Mouse (Mus musculus) natural killer cell, adult 2 months (primary cell): Measurements from ENCODE around the gene Hspb6.
A peak's percentile ranks its signal among the peaks of the same experiment; 100 is the strongest.

Experiments used
- DNase-seq, 2 experiments: peaks; one replicate each; pipeline ENCODE4 v3.0.0; 2022; ENCODE audit warnings: low spot score in 2 of 2

Hspb6 gene

DNA sequence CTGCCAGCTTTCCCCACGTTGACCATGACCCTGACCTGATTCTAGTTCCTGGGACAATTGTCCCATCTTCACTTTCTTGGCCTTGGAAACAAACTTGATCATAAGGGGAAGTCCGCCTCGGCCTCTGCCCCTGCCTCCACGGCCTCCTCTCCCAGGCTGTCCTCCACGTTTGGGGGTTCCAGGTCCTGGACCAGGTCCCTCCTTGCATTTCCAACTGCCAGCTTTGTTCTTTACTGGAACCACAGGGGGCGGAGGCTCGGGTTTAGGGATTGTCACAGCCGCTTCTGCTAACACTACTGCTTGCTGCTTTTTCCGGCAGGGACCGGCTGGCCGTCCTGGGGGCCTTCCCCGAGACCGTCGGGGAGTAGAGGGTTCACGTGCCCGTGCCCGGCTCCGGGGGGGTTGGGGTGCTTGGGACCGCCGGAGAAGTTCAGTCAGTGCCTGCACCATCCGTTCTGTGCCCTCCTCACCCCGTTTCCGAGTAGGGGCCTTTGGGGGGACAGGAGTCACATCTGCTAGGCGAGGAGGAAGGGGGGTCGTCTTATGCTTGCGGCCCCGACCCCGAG lies 34.6 kb downstream of the Hspb6 start:
- DNase-seq: no peak

DNA sequence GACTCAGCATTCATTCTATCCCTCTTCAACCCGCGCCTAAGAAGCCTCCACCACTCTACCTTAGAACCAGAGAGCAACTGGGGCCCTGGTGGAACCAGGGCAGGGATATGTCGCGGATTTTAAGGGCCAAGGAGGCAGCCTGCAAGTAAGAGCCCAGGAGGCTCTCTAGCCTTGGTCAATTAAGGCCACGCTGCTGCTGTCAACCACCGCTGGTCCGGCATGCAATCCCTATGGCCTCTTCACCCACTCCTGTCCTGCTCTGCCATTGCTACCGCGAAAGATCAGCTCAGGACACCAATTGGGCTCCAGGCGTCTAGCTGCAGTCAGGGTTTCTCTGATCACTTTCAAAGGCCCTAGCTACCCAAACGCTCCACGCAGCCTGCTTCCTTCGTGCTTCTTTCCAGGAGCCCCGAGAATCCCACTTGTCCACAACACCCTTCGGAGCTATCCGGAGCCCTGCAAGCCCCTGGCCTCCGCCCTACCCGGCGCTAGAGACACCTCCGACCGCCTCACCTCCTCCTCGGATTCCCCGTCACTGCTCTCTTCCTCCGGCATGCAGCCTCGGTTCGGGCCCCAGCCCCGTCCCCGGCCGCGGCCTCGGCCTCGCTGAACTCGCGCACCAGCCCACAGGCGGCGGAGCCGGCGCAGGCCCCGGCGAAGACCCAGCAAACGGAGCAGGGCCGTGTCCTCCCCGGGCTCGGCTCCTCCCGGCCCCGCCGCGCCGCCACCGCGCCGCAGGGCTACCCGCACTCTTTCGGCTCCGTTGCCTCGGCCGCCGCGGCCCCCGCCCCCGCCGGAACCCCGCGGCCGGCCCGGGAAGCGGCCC lies 36.1 kb downstream of the Hspb6 start:
- peak; percentile 35 to 48 for DNase-seq

DNA sequence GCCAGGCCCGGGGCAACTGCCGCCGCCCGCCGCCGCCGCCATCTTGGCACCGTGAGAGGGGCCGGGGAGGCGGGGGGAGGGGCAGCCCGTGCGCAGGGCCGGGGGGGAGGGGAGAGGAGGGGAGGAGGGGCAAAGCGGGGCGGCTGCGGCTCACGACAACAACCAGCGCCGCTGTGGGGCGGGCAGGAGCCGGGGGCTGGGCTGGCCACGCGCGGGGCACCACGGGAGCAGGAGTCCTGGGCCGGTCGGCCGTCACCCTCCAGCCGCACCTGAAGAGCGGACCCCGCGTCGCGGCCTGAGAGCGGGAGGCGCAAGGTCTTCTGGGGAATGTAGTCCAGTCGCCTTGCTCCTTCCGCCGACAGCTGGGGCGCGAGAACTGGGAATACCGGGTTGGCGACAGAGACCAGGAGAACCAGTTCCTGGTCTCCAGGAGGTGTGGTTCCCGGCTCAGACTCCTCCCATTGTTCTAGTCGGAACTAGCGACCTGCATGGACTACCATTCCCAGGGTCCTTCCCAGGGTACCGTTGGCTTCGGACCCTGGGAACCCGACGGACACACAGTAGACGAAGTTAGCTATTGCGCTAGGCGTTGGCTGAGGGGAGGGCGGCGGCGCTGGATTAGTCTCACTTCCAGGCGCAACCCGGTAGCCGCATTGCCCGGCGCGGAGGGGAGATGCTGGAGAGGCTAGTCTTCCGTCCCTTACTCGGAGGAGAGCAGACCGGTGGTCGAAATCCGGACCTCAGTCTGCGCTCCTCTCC lies 36.9 kb downstream of the Hspb6 start, which contains the start of gene Kmt2b:
TSS of gene Kmt2b (minus strand) at position 51 of the 759 bp plus-strand sequence.
- peak; percentile 85 to 89 for DNase-seq

GRCm38 (mm10) chr7:30589435-30590301 lies 37.7 kb downstream of the Hspb6 start:
- DNase-seq: peak; percentile 64 to 78

GRCm38 (mm10) chr7:30590927-30591604 lies 39.1 kb downstream of the Hspb6 start:
- no peak for DNase-seq

DNA sequence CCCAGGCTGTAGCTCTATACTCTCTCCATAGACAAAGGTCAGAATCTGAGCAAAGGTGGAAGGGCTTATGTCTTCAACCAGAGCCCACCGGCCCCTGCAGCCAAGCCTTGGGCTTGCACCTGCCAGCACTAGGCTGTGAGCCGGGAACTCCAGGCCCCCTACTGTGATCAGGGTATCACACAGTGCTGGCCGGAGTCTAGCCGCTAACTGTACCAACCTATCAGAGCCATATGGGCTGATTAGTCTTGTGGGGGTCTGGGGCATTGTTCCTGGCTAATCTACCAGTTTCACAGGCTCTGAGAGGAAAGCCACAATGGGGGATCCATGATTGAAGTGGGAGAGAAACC lies 39.6 kb downstream of the Hspb6 start:
- no peak for DNase-seq

GRCm38 (mm10) chr7:30592772-30593423 lies 40.9 kb downstream of the Hspb6 start:
- DNase-seq: peak in 1 of 2 experiments; percentile 16

GRCm38 (mm10) chr7:30593579-30594509 lies 41.9 kb downstream of the Hspb6 start:
- DNase-seq: peak in 1 of 2 experiments; percentile 15

- DNase-seq: peak in 1 of 2 experiments; percentile 14
Observed at GRCm38 (mm10) chr7:30594510-30595024, 42.6 kb downstream of the Hspb6 start.

GRCm38 (mm10) chr7:30596093-30596492 lies 44.1 kb downstream of the Hspb6 start:
- no peak for DNase-seq

DNA sequence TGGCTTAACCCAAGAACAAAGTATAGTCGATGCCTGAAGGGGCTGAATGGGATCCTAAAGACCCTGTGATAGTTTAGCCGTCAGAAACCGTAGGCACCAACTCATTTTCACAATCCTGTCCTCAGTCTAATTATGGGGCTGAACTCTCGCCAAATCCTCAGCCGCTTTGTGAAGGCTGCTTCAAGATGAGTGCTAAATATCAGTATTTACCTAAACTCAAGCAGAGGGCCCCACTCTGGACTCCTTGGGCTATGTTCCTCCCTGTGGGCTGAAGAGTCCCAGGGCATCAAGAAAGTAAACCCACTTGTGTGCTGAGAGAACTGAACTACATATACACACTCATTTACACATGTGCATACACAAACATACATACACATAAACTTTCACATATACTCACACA lies 44.8 kb downstream of the Hspb6 start:
- no peak for DNase-seq

GRCm38 (mm10) chr7:30598786-30599185 lies 46.8 kb downstream of the Hspb6 start, which contains the start of gene Zbtb32:
Gene Zbtb32 (minus strand): TSS chr7:30598909.
- no peak for DNase-seq

GRCm38 (mm10) chr7:30599933-30600353 lies 48.0 kb downstream of the Hspb6 start:
- DNase-seq: peak; percentile 26 to 42

DNA sequence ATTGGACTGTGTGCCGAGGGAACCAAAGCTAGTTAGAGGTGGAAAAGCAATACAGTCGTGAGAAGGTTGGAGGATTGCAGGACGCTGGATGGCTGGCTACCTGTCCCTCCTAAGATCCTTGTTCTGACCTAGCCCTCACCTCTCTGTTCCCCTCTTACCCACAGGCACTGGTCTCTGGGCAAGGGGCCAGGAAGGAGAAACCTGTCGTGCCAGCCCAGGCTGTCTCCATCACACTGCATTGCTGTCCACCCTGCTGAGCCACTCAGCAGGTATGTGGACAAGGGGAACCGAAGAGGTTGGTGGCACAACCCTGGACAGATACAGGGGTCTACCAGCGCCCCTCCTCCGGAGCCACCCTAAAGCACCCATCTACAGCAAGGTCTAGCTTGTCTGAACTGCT lies 48.7 kb downstream of the Hspb6 start:
- no peak for DNase-seq

- no peak for DNase-seq
Observed at GRCm38 (mm10) chr7:30602583-30602982, 50.6 kb downstream of the Hspb6 start.

- DNase-seq: no peak
Observed at GRCm38 (mm10) chr7:30604424-30604823, 52.4 kb downstream of the Hspb6 start.

DNA sequence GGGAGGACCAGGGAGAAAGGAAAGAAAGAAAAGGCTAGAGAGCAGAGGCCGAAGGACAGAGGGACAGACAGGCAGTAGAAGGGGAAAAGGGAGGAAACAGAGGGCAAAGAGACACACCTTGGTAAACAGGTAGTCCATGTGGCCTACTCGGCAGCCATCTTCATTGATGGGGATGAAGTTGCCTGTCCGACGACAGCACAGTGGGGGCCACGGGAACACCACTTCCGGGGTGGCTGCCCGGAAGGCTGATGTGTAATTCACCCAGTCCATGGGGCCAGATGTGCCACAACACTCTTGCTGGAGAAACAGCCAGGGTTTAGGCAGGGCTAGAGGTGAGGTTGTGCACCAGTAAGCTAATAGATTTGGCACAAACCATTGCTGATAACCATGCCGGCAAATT lies 53.0 kb downstream of the Hspb6 start:
- DNase-seq: no peak
